Mouse (Mus musculus) gastrocnemius, adult 18-20 months (tissue): ENCODE data around the gene Zdhhc14. TPM values are rescaled to one million over a fixed set of nuclear protein-coding genes. Genes with fewer than 3 reads are reported as not detected.

Source experiments
- DNase-seq: peaks from one replicate; pipeline ENCODE4 v3.0.0; 2021; ENCODE audit warnings: low spot score
- total RNA-seq, 2 experiments: library from RNA; stranded (reverse); gene quantifications; 2 replicates each; pipeline ENCODE4 v1.2.3; 2021

Zdhhc14 gene
- total RNA-seq, 2 experiments from 2014 or later, result 3.9 to 5.0 TPM

DNA sequence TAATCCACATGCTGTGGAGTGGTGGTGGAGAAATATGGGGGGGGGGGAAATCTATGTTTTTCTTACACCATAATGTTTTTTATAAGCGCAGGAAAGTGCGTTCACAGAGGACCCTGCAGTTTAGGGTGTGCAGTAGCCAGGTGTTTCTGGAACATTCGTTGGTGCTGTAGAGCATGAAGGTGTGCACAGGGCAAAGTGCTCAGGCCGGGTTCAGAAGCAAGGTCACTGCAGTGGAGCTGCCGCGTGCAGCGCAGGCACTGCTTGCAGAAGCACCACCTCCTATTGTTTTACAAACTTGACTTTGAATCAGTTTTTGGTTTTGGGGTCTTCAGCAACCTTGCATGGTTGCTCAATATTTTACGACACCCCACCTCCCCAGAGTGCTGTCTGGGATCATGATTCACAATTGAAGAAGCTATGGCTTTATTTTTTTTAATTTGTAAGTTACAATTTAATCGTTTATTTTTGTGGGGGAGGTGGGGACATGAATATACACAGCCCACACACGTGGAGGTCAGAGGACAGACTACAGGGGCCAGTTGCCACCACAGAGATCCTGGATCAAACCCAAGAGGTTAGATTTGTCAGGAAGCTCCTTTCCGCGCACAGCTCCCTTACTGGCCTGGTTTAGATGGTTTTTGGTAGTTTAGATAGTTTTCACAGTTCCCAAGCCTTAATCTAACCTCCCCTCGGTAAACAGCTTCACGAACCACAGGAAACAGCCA, 59.8 kb downstream of the Zdhhc14 start:
- DNase-seq, result no peak

DNA sequence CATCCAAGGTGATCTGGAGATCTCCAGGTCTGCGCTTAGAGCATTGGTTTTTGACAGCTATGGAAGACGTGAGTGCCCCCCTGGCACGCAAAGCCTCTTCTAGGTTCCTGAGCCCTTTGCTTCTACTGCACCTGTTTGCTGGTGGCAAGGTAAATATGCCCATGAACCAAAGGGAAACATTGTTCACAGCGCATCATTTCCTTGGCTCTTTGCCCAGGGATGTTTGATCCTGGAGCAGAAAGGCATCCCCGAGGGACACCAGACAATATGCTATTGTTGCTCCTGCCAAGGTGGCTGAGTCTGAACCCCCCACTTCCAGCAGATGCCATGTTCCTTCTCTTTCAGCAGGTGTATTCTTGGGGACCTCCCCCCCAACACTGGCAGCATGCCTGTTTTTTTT, 61.2 kb downstream of the Zdhhc14 start:
- no peak for DNase-seq

DNA sequence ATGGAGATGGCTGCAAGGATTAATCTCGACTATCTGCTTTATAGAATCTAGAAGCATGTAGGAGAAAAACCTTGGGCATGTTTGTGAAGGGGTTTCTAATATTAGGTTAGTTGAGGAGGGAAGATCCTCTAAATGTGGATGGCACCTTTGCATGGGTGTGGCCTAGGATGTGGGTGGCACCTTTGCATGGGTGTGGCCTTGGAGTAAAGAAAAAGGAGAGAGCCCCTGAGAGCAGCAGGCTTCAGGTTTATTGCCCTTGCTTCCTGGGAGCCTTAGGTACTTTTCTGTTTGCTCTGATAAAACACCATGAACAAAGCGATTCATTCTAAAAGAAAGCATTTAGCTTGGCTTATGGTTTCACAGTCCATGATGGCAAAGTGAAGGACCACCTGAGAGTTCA, 62.2 kb downstream of the Zdhhc14 start:
- no peak for DNase-seq

DNA sequence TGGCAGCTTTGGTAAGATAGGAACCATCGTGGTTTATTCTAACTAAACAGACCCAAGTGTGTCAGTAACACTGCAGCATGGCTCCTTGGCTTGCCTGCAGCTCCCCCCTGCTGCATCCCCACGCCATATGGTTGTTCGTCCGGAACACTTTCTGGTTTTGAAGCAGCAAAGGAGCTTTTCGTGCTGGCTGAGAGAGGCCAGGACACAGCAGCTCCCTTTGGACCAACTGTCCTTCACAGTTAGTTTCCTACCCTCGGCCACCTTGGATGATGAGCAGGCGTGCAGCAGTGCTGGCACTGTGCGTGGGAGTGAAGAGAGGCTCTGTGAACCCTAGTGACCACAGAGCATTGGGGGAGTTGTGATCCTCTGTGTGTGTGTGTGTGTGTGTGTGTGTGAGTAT, 64.2 kb downstream of the Zdhhc14 start:
- no peak for DNase-seq

DNA sequence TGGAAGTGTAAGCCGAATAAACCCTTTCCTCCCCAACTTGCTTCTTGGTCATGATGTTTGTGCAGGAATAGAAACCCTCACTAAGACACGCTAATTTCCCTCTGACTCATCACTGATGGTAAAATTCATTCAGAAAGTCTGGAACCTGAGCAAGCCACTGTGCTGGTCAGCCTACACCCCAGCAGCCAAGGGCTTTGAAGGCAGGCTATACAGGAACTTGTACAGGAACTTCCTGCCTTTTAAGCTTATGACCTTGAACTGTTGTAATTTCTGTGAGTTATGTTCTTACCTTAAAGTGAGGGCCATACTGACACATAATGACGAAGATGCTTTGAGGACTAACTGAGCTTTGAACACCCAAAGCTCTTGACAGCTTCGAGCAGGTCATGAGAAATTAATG, 67.9 kb downstream of the Zdhhc14 start:
- no peak for DNase-seq

DNA sequence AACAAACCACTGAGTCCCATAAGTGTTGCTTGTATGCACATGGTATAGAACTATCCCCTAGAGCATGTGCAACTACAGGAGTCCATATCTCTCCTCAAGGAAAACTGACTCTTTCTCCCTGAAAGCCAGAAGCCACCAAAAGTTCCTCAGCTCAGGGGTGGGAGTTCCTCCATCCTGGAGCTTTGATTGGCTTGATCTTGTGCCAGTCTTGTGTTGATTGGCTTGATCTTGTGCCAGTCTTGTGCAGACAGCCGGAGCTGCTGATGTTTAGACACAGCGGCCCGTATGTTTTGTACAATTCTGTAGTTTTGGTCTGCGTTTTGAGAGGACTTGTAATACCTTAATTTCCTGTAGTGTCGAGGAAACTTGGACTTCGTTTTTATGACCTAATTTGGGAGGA, 70.8 kb downstream of the Zdhhc14 start:
- DNase-seq, result no peak

DNA sequence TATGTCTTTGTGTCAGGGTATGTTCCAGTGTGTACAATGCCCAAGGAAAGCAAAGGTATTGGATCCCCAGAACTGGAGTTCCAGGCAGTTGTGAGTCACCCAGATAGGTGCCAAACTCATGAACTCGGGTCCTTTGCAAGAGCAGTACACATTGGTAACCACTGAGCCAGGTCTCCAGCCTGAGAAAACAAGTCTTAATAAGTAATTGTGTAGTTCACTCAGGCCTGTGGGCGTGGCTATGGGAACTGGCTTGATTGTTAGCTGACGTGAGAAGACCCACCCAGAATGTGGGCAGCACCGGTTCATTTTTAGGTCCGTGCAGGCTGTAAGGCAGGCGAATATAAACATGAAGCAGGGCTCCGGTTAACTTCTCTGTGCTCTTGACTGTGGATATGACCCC, 73.6 kb downstream of the Zdhhc14 start:
- DNase-seq, result no peak

DNA sequence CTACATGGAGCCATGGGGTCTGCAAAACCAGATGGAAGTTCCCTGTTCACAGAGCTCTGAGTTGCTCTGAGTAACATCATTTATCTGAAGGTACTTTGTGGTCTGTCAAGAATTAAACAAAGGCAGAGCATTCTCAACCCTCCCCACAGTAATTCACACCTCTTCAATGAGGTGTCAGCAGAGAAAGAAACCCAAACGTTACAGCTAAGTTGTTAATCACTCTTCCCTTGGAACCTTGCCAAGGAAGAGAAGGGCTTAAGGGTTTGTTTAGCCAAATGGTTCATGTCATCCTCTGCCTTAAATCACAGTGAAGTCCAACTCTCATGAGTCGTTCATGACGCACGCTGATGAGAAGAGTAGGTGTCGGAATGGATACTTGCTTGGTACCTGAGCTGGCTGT, 75.6 kb downstream of the Zdhhc14 start:
- DNase-seq, result no peak

DNA sequence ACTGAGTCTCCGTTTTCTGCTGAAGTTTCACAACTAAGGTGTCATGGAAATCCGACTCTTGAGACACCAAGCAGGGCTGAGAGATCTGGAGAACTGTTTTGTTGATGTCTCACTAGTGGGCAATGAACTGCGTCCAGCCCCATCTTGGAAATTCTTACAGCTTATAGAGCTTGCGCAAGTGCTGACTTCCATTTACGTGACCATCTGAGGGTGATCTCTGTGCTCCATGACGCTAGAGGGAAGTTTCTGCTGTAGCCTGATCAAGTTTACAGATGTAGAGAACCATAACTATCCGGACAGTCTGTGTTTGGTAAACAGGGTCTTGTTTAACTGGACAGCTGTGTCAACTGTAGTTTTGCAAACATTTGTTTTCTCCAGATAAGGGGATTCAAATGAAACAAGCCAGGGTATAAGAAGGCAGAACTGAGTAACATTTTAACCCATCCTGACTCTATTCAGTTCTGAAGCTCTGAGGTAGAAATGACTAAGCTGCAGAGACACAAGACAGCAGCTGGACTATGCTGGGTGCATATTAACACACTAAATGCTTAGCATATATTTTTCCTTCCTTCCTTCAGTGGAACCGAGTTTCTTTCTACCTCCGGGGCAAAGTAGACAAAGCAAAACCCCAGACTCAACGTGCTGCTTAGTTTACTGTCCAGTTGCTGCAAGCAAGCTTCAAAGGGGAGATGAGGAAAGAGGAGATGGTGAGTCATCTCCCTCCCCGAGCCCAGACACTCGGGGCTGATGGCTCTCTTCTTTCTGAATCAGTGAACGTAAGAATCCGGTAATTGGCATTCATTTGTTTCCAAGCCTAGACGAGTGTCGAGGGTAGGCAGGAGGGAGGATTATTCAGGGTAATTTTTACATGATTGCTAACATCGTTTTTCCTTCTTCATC, 77.0 kb downstream of the Zdhhc14 start:
- no peak for DNase-seq

DNA sequence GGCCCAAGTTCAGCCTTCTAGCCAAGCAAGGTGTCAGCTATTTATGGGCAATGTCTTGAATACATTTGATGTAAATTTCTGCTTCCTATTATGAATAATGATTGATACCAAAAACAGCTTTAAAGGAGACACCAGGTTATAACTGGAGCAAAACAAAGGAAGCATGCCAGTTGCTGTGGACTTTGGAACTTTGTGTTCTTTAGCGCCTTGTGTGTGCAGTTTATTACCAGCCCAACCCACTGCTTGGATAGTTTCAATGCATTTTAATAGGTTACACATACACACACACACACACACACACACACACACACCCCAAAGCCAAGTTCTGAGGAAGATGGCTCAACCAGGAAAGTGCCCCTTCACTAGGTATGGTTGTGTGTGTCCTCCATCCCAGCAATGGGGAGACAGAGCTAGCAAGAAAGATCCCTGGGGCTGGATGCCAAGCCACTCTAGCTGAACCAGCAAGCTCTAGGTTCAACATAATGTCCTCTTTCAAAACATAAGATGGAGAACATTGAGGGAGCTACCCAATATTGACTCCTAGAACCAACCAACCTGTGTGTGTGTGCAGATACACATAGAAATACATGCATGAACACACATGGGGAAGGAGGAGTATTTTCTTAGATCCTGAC, 79.9 kb downstream of the Zdhhc14 start:
- DNase-seq, result no peak

DNA sequence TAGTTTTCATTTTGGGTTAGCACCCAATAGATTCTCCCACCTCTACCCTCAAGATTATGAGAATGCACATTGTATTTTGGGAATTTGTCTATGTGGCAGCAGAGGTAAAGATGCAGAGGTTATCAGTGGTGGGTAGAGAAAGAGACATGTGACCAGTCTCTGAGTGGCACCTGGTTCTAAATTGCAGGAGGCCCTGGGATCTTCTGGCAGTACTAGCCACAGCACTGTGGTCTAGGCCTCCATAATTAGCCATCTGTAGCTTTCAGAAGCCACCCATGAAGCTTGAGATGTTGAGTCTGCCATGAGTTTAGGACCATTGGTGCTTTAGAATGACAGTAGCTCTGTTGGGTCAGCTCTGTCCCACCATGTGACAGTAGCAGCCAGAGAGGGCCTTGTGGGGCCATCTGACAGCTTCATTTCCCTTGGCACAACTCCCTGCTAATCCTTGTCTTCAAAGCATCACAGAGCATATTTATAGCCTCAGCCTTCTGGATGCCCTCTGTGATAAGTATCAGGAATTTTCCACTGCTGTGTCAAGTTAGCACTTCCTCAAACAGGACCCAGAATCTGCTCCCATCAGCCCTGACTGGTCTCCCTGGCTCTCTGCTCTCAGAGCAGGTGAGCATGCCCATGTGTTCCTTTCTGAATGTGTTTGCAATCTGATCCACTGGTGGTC, 80.5 kb downstream of the Zdhhc14 start:
- DNase-seq, result peak; percentile 73

DNA sequence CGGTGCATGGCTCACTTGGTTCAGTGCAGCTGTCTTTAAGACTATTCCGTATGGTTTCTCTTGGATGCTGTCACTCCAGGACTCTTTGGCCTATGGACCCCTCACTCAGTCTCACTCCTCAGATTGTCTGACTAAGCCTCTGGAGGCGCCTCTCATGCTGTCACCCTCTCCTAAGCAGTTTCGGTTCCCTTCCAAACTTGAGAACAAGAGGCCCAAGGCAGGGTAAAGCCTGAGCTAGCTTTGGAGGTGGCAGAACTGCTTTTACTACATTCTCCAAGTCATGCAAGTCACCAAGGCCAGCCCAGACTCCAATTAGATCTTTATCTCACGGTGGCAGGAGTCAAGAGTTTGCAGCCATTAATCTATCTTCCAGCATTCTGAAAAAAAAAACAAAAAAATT, 82.3 kb downstream of the Zdhhc14 start:
- no peak for DNase-seq

DNA sequence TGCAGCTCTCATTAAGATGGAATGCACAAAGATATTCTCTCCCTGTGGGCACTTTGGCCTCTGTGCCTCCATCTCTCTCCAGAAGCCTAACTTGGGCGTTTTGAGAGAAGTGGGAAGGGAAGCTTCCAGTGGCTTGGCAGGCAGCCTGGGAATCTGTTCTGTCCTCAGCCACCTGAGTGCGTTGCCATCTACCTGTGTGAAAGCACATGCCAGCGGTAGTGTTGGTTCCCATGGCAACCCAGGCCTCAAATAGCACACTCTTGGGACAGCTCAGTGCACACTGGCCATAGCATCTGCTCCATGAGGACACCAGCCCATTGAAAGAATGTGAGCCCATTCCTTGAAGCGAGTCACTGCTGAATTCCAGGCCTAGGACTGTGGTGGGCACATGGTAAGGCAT, 83.2 kb downstream of the Zdhhc14 start:
- no peak for DNase-seq

DNA sequence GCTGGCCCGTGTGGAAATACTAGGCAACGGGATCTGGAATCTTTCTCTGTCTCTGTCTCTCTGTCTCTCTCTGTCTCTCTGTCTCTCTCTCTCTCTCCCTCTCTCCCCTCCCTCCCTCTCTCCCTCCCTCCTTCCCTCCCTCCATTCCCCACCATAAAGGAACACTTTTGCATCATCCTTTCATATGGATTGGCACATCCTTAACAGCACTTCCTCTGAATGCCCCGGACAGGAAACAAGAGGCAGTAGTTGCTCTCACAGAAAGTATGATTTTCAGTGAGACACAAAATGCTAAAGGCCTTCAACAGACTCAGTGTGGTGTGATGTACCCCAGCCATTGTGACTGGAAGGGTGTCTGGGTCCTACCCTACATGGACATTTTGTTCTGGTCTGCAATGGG, 89.9 kb downstream of the Zdhhc14 start:
- DNase-seq, result no peak

DNA sequence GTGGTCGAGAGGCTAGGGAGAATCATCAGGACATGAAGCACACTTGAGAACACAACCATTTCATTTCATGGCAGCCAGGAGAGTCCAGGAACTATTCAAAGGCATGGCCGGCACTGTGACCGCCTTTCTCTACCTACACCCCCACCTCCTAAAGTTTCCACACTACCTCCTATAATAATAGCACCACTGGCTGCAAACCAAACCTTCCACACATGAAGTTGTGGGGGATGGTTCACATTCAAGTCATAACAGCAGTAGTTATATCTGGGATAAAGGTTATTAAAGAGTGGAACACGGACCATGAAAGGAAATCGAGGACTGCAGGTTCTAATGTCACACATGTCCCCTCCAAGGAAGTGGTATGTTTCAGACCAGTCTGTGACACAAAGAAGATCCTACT, 90.6 kb downstream of the Zdhhc14 start:
- DNase-seq, result no peak

DNA sequence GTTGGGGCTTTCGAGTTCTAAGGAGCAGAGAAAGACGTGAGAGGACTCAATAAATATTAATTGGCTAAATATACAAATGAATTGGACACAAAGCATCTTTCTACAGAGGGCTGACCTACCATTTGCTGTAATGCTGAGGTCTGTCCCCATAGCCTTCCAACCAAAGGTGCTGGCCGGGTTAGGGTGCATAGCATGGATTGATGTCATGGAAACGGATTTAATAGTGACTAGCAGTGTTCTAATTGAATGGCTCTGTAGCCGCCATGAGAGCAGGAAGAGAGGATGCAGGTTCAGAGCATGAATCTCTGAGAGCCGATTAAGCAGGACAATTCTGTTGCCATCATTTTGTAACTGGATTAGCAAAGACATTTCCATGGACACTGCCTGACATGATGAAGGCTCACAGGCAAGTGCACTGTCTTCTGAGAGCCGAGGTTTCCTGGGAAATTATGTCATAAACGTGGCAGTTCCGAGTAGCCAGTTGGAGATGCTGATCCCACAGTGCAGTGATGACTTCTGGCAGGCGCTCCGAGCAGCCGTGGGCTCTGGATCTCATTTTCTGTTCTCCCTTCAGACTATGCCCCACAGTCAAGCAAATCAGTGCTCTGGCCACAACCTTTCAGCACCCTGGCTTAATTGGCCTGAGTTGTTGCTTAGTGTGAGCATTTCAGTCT, 91.3 kb downstream of the Zdhhc14 start:
- DNase-seq, result no peak

DNA sequence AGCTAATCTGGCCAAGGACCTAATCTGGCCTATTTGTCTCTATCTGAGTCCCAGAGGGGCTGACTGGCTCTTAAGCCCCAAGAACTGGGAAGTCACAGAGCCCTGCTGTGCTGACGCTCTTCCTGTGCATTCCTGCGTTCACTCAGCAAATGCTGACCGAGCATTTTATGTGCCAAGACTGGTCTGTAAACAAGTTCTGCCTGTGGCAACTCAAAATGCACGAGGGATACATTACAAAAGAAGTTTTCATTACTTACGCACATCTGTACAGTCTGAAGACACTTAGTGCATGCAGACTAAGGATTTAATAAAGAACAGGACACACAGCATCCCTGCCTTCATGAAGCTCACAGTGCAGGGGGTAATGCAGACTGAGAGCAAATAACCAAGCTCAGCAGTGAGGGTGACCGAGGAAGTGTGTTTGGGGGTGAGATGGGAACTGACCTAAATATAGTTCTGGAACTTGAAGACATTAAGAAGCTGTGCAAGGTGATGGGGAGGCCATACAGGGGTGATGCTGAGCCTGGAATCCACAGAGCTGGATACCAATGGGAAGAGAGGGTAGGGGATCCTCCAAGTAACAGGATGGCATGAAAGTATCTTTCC, 99.3 kb downstream of the Zdhhc14 start:
- peak; percentile 35 for DNase-seq

DNA sequence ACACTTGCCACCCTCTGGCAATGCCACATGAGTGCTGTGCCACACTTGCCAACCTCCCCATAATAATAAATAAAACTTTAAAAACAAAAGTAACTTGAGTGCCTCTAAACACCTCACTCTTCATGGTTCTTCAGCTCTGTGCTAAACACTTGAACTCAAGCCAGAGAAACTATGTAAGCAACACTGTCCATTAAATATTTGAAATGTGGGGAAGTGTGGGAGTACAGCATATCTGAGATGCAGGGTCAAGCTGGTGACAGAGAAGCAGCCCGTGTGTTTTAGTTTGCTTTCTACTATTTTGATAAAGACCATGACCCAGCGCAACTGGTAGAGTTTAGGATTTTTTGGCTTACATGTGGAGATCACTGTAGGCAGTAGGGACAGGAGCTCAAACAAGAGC, 100.7 kb downstream of the Zdhhc14 start:
- no peak for DNase-seq

DNA sequence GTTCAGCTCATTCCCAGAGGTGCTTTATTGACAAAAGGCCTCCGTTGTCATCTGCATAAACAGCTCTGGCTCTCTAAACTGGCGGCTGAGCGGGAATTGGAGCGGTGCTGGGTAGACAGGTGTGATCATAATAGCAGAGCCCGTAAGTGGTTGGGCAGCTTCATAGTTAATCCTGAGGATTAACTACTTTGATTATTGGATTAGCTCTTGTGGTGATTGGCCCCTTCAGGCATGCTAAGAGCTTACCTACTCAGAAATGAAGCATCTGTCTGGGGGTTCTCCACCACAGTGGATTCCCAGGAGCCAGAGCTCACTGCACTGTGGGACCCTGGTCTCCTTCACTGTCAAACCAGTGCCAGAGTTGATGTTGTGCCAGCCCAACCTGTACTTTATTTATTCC, 102.7 kb downstream of the Zdhhc14 start:
- DNase-seq, result no peak

DNA sequence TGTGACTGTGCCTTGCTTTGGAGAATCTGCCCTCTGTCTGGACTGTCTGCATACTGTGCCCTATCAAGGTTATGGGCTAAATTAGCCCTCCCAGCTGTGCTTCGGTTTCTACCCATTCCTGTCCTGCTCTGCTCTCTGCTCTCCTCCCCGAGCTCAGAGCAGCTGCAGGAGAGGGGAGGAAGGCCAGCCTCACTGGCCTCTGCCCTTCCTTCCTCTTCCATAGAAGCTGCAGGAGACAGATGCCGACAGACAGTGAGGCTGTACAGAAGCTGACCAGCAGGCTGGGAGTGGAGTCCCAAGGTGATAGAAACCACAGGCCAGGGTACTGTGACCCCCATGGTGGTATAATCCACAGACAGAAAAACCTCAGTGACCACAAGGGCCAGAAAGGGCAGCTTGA, 104.1 kb downstream of the Zdhhc14 start:
- DNase-seq, result no peak

DNA sequence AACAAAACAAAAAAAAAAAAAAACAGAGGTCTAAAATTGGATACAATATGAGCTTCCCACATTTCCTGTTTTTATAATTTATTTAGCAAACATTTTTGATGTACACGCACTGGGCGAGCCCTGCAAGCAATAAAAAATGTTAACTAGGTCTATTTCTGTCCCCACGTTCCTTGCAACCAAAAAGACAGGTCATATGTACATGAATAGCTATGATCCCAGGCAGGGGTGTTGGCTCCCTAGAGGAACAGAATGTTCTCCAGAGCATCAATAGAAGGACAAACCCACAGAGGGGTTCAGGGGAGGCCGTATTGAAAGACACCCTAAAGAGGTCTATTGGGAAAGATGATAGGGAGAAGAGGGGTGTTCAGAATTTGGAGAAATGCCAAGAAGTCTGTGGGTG, 106.6 kb downstream of the Zdhhc14 start:
- DNase-seq, result peak; percentile 62
